Mouse (Mus musculus): ENCODE data around the gene Plagl1. TPM values are rescaled to one million over a fixed set of nuclear protein-coding genes. Genes with fewer than 3 reads are reported as not detected.

The Plagl1 gene
- polyA plus RNA-seq, 1 experiment from 2014 or later = 54.9 TPM

Other genes with a start within 250 kb of the Plagl1 start
- 7.2 and 15.8 TPM in 2 replicates for gene Utrn, start 191.1 kb upstream of the Plagl1 start, polyA plus RNA-seq (2014; fragmentation: Nextera tagmentation; extraction: Ambion mirVana)
- gene Stx11, start 96.2 kb upstream of the Plagl1 start, polyA plus RNA-seq (2014; fragmentation: Nextera tagmentation; extraction: Ambion mirVana) = 0.93 and 0.98 TPM in 2 replicates
- gene Sf3b5, start 55.2 kb upstream of the Plagl1 start, polyA plus RNA-seq (2014; fragmentation: Nextera tagmentation; extraction: Ambion mirVana) = 32.5 and 36.8 TPM in 2 replicates
- gene Zc2hc1b, start 117.5 kb downstream of the Plagl1 start, polyA plus RNA-seq (2014; fragmentation: Nextera tagmentation; extraction: Ambion mirVana) = not detected in 2 replicates
- gene Ltv1, start 132.7 kb downstream of the Plagl1 start, polyA plus RNA-seq (2014; fragmentation: Nextera tagmentation; extraction: Ambion mirVana) = 37.3 and 38.8 TPM in 2 replicates

All from forebrain, embryonic 14.5 days (tissue).